Mouse (Mus musculus): ENCODE measurements around the gene Cyp8b1. TPM values are rescaled to one million over a fixed set of nuclear protein-coding genes. Genes with fewer than 3 reads are reported as not detected.

Gene Cyp8b1
- polyA plus RNA-seq, 1 experiment, result not detected

- peaks cover 10% of the 10 kb centered on the region for H3K27me3 ChIP-seq (ENCODE audit: control insufficient read depth, insufficient read depth, insufficient read length)
- H3K79me2 ChIP-seq (ENCODE audit: control insufficient read depth, insufficient read depth), result no peaks in the 10 kb centered on the region
- H3K36me3 ChIP-seq (ENCODE audit: control insufficient read depth, insufficient read depth), result no peaks in the 10 kb centered on the region
- TF ChIP-seq FOSL1 (IDR thresholded peaks at IDR 0.05; ENCODE audit: insufficient read depth, low read length, poor library complexity, severe bottlenecking), result no peak
- no peak for TF ChIP-seq MYOD1 (IDR thresholded peaks at IDR 0.05; ENCODE audit: control insufficient read depth, insufficient read length, low read depth)
- no peaks in the 10 kb centered on the region for H3K79me3 ChIP-seq (ENCODE audit: low read depth)
- no peak overlapping the region for H3K4me3 ChIP-seq (ENCODE audit: insufficient read depth, poor library complexity, severe bottlenecking)
- no peak overlapping the region for H3ac ChIP-seq (ENCODE audit: control insufficient read depth, insufficient read length, low read depth)
These were observed 3.0 kb upstream of the Cyp8b1 start for GRCm38 (mm10) chr9:121919027-121919501.

DNA sequence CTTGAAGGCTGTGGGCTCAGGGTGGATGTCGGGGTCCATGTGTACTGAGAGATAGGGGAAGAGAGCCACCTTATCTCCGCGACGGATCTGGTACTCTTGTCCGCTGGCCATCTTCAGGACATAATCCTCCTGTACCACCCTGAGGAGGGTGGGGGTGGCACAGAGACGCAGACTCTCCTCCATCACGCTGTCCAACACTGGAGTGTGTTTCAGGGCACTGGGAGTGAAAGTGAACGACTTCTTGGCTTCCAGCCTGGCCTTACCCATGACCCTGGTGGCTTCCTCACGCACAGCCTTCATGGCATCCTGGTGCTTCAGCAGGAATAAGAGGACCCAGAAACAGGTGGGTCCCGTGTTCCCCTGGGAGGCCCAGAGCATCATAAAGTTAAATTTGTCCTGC is 1.0 kb downstream of the Cyp8b1 start:
- TF ChIP-seq FOSL1 (IDR thresholded peaks at IDR 0.05; ENCODE audit: insufficient read depth, low read length, poor library complexity, severe bottlenecking), result no peak
- TF ChIP-seq MAX (IDR thresholded peaks at IDR 0.05), result no peak
- no peak for TF ChIP-seq MYOG (IDR thresholded peaks at IDR 0.05; ENCODE audit: control insufficient read depth, extremely low read depth, insufficient read length)
- Histone ChIP-seq H3K79me2 (ENCODE audit: control insufficient read depth, insufficient read depth) (no peaks in the 10 kb centered on the region), H3K4me3 (ENCODE audit: insufficient read depth, poor library complexity, severe bottlenecking) (no peak overlapping the region), H3K27me3 (ENCODE audit: control insufficient read depth, insufficient read depth, insufficient read length) (peaks cover 7% of the 10 kb centered on the region), H3K79me3 (ENCODE audit: low read depth) (no peaks in the 10 kb centered on the region), H3K36me3 (ENCODE audit: control insufficient read depth, insufficient read depth) (no peaks in the 10 kb centered on the region), H3ac (ENCODE audit: control insufficient read depth, insufficient read length, low read depth) (no peak overlapping the region)

DNA sequence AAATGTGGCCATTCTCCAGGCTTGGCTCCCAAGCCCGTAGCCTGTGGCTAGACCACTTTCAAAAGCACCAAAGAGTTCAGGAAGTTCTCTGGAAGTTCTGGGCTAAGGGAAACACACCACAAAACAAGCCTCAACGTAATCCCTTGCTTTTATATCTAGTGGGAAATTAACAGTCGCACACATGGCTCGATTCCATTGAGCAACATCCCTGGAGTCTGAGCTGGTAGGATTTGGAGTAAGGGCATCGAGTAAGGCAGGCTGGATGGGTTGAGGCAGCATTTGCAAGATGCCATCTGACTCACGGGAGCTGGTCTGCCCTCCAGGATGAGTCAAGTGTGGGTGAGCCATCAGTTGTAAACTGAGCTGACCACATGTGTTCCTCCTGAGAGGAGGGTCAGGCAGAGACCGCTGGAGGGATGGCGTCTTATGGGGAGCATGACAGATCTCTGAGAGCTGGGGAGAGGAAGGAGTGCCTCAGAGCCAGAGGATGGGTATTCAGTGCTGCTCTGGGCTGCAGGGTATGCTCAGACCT is 1.8 kb downstream of the Cyp8b1 start:
- Histone ChIP-seq H3ac (ENCODE audit: control insufficient read depth, insufficient read length, low read depth) (no peak overlapping the region), H3K79me3 (ENCODE audit: low read depth) (no peaks in the 10 kb centered on the region), H3K4me3 (ENCODE audit: insufficient read depth, poor library complexity, severe bottlenecking) (no peak overlapping the region), H3K36me3 (ENCODE audit: control insufficient read depth, insufficient read depth) (no peaks in the 10 kb centered on the region), H3K27me3 (ENCODE audit: control insufficient read depth, insufficient read depth, insufficient read length) (peaks cover 7% of the 10 kb centered on the region), H3K79me2 (ENCODE audit: control insufficient read depth, insufficient read depth) (no peaks in the 10 kb centered on the region)
- TF ChIP-seq USF1 (IDR thresholded peaks at IDR 0.05; ENCODE audit: low read depth), result no peak
- TF ChIP-seq FOSL1 (IDR thresholded peaks at IDR 0.05; ENCODE audit: insufficient read depth, low read length, poor library complexity, severe bottlenecking), result peak; percentile 57
- TF ChIP-seq CTCF (IDR thresholded peaks at IDR 0.05; ENCODE audit: control insufficient read depth, insufficient read depth, insufficient read length), result no peak
- TF ChIP-seq MYOG (IDR thresholded peaks at IDR 0.05; ENCODE audit: control insufficient read depth, extremely low read depth, insufficient read length), result no peak
- TF ChIP-seq CEBPB (IDR thresholded peaks at IDR 0.05; ENCODE audit: low read depth), result peak; percentile 89
- TF ChIP-seq MAX (IDR thresholded peaks at IDR 0.05), result peak; percentile 78
- peak; percentile 73 for TF ChIP-seq MYOD1 (IDR thresholded peaks at IDR 0.05; ENCODE audit: control insufficient read depth, insufficient read length, low read depth)

DNA sequence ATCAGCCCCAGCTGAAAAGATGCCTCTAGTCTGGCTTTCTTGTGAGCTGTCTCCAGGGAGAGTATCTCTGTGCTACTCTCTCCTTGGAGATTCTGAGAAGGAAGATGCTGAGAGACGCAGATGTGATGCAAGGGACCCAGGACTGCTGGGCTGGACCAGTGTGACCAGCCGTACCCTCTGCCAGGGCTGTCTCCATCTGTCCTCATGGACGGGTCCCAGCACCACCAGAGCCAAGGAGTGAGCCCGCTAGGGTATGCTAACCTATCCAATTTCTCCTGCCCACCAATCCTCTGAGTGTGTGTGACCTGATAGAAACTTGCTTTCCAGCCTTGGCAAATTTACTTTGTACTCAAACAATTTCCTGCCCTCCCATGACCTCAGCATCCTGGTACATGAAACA is 3.3 kb downstream of the Cyp8b1 start:
- H3ac ChIP-seq (ENCODE audit: control insufficient read depth, insufficient read length, low read depth), result no peak overlapping the region
- TF ChIP-seq MYOD1 (IDR thresholded peaks at IDR 0.05; ENCODE audit: control insufficient read depth, insufficient read length, low read depth), result no peak
- no peak overlapping the region for H3K4me3 ChIP-seq (ENCODE audit: insufficient read depth, poor library complexity, severe bottlenecking)
- H3K27me3 ChIP-seq (ENCODE audit: control insufficient read depth, insufficient read depth, insufficient read length), result peaks cover 16% of the 10 kb centered on the region
- no peaks in the 10 kb centered on the region for H3K79me2 ChIP-seq (ENCODE audit: control insufficient read depth, insufficient read depth)
- no peaks in the 10 kb centered on the region for H3K79me3 ChIP-seq (ENCODE audit: low read depth)
- H3K36me3 ChIP-seq (ENCODE audit: control insufficient read depth, insufficient read depth), result no peaks in the 10 kb centered on the region

DNA sequence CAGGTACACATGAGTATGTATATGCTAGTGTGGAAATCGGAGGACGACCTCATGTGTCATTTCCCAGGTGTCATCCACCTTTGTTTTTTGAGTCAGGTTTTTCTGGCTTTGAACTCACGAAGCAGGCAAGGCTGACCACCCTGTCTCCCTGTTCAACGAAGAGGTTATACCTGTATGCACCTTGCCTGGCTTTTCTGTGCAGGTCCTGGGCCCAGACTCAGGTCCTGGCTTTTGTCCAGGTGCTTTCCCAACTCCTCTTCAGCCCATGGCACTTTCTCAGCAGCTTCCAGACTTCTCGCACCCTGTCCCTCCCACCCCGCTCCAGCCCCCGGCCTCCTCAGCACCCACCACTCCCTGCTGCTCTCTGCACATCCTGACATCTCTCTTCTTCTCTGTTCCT is 4.9 kb downstream of the Cyp8b1 start:
- H3K36me3 ChIP-seq (ENCODE audit: control insufficient read depth, insufficient read depth), result no peaks in the 10 kb centered on the region
- peaks cover 24% of the 10 kb centered on the region for H3K27me3 ChIP-seq (ENCODE audit: control insufficient read depth, insufficient read depth, insufficient read length)
- TF ChIP-seq USF1 (IDR thresholded peaks at IDR 0.05; ENCODE audit: low read depth) (no peak), MAX (IDR thresholded peaks at IDR 0.05) (no peak), CTCF (IDR thresholded peaks at IDR 0.05; ENCODE audit: control insufficient read depth, insufficient read depth, insufficient read length) (no peak), MYOD1 (IDR thresholded peaks at IDR 0.05; ENCODE audit: control insufficient read depth, insufficient read length, low read depth) (no peak), CEBPB (IDR thresholded peaks at IDR 0.05; ENCODE audit: low read depth) (no peak), MYOG (IDR thresholded peaks at IDR 0.05; ENCODE audit: control insufficient read depth, extremely low read depth, insufficient read length) (no peak), FOSL1 (IDR thresholded peaks at IDR 0.05; ENCODE audit: insufficient read depth, low read length, poor library complexity, severe bottlenecking) (no peak)
- no peaks in the 10 kb centered on the region for H3K79me2 ChIP-seq (ENCODE audit: control insufficient read depth, insufficient read depth)
- H3K4me3 ChIP-seq (ENCODE audit: insufficient read depth, poor library complexity, severe bottlenecking), result no peak overlapping the region
- no peak overlapping the region for H3ac ChIP-seq (ENCODE audit: control insufficient read depth, insufficient read length, low read depth)
- no peaks in the 10 kb centered on the region for H3K79me3 ChIP-seq (ENCODE audit: low read depth)

GRCm38 (mm10) chr9:121909635-121910034 is 6.5 kb downstream of the Cyp8b1 start:
- Histone ChIP-seq H3ac (ENCODE audit: control insufficient read depth, insufficient read length, low read depth) (no peak overlapping the region), H3K79me2 (ENCODE audit: control insufficient read depth, insufficient read depth) (no peaks in the 10 kb centered on the region), H3K4me3 (ENCODE audit: insufficient read depth, poor library complexity, severe bottlenecking) (no peak overlapping the region), H3K27me3 (ENCODE audit: control insufficient read depth, insufficient read depth, insufficient read length) (peaks cover 21% of the 10 kb centered on the region), H3K36me3 (ENCODE audit: control insufficient read depth, insufficient read depth) (no peaks in the 10 kb centered on the region), H3K79me3 (ENCODE audit: low read depth) (no peaks in the 10 kb centered on the region)
- no peak for TF ChIP-seq MAX (IDR thresholded peaks at IDR 0.05)
- no peak for TF ChIP-seq MYOD1 (IDR thresholded peaks at IDR 0.05; ENCODE audit: control insufficient read depth, insufficient read length, low read depth)
- no peak for TF ChIP-seq USF1 (IDR thresholded peaks at IDR 0.05; ENCODE audit: low read depth)
- no peak for TF ChIP-seq CTCF (IDR thresholded peaks at IDR 0.05; ENCODE audit: control insufficient read depth, insufficient read depth, insufficient read length)
- no peak for TF ChIP-seq MYOG (IDR thresholded peaks at IDR 0.05; ENCODE audit: control insufficient read depth, extremely low read depth, insufficient read length)
- TF ChIP-seq CEBPB (IDR thresholded peaks at IDR 0.05; ENCODE audit: low read depth), result no peak

All from C2C12 (cell line).